Comparison of ENCODE assay signal across 8 mouse cellular contexts in genomic region chr19:10272746-10273145, GRCm38 (mm10). TPM values are rescaled to one million over a fixed set of nuclear protein-coding genes. Genes with fewer than 3 reads are reported as not detected.
DNase-seq lines count a peak whose midpoint lies in the region; ATAC-seq lines count a peak whose summit lies in the region.

No protein-coding gene starts in this region.

- H3K4me3 ChIP-seq in intestine, embryonic 15.5 days (replicated peaks), result no peak overlapping the region
- 0 out of 2 replicates have a peak overlapping the region, but pooled peaks have one; percentile 3 for H3K4me3 ChIP-seq in neural tube, embryonic 13.5 days

- no peaks in the 10 kb centered on the region for H3K9me3 ChIP-seq in intestine, embryonic 15.5 days
- no peaks in the 10 kb centered on the region for H3K9me3 ChIP-seq in neural tube, embryonic 13.5 days

- peak overlapping the region; percentile 51; the same call in 1 of the 2 replicates for H3K27ac ChIP-seq in intestine, embryonic 15.5 days
- H3K27ac ChIP-seq in neural tube, embryonic 13.5 days (replicated peaks), result peak overlapping the region; percentile 46

- no peaks in the 10 kb centered on the region for H3K27me3 ChIP-seq in intestine, embryonic 15.5 days (replicated peaks)
- peaks cover 89% of the 10 kb centered on the region for H3K27me3 ChIP-seq in neural tube, embryonic 13.5 days

- H3K36me3 ChIP-seq in intestine, embryonic 15.5 days, result no peaks in the 10 kb centered on the region
- H3K36me3 ChIP-seq in neural tube, embryonic 13.5 days, result no peaks in the 10 kb centered on the region

- DNase-seq in layer of hippocampus, adult 18-20 months (ENCODE audit: low spot score in 2 of 2), result peak; percentile 46 to 66
- DNase-seq in layer of hippocampus, adult 9-10 months (ENCODE audit: low spot score), result no peak
- DNase-seq in adipocyte (ENCODE audit: low spot score), result peak; percentile 36
- DNase-seq in gastrocnemius, postnatal 25 days, result peak; percentile 53
- DNase-seq in yolk sac, embryonic 10.5 days (ENCODE audit: low spot score), result peak; percentile 14
- DNase-seq in layer of hippocampus, postnatal 10 days (ENCODE audit: low spot score in 2 of 2), result no peak

- peak overlapping the region; percentile 53 for H3K4me2 ChIP-seq in intestine, embryonic 15.5 days (replicated peaks)
- peak overlapping the region; percentile 44 for H3K4me2 ChIP-seq in neural tube, embryonic 13.5 days

- ATAC-seq in intestine, embryonic 15.5 days, result no peak
- ATAC-seq in neural tube, embryonic 13.5 days (ENCODE audit: low read depth), result peak; percentile 60

- 23% methylated on average over 11 of the region's 11 CpGs for WGBS in intestine, embryonic 15.5 days
- 22% methylated on average over 11 of the region's 11 CpGs for WGBS in neural tube, embryonic 13.5 days

- peaks cover 44% of the 10 kb centered on the region for H3K4me1 ChIP-seq in intestine, embryonic 15.5 days (replicated peaks)
- H3K4me1 ChIP-seq in neural tube, embryonic 13.5 days (replicated peaks), result peaks cover 39% of the 10 kb centered on the region

- H3K9ac ChIP-seq in intestine, embryonic 15.5 days, result no peak overlapping the region
- peak overlapping the region; percentile 13 for H3K9ac ChIP-seq in neural tube, embryonic 13.5 days

RNA-seq across cellular contexts. Expression of gene Dagla, which starts 31.9 kb away (rescaled TPM):
- total RNA-seq in layer of hippocampus, adult 18-20 months (2021), result 100 to 1,000 TPM; 107 to 118 TPM
- 1 to 10 TPM; 4.0 to 6.7 TPM for total RNA-seq in gastrocnemius, postnatal 25 days (2021)
- polyA plus RNA-seq in intestine, embryonic 15.5 days (2015; fragmentation: Nextera tagmentation; extraction: Ambion mirVana), result 3.5 and 3.6 TPM in 2 replicates
- 6.3 and 6.4 TPM in 2 replicates for polyA plus RNA-seq in neural tube, embryonic 13.5 days (2015; fragmentation: Nextera tagmentation; extraction: Ambion mirVana)
- total RNA-seq in layer of hippocampus, postnatal 10 days (2021), result 100 to 1,000 TPM; 102 TPM

RNA-seq across cellular contexts. Expression of gene Myrf, which starts 32.2 kb away (rescaled TPM):
- 10 to 100 TPM; 31.9 to 33.9 TPM for total RNA-seq in layer of hippocampus, adult 18-20 months (2021)
- not detected for total RNA-seq in gastrocnemius, postnatal 25 days (2021)
- polyA plus RNA-seq in intestine, embryonic 15.5 days (2015; fragmentation: Nextera tagmentation; extraction: Ambion mirVana), result 12.0 and 14.4 TPM in 2 replicates
- 0.67 and 0.69 TPM in 2 replicates for polyA plus RNA-seq in neural tube, embryonic 13.5 days (2015; fragmentation: Nextera tagmentation; extraction: Ambion mirVana)
- total RNA-seq in layer of hippocampus, postnatal 10 days (2021), result 1 to 10 TPM; 8.0 to 9.5 TPM

Comparison
In these comparisons a context has a peak if more than half of its experiments do, and no peak if none do; other contexts are left out.
1. DNase-seq: peak in layer of hippocampus, adult 18-20 months (2 of 2), adipocyte (single experiment), gastrocnemius, postnatal 25 days (single experiment) and yolk sac, embryonic 10.5 days (single experiment); none in layer of hippocampus, adult 9-10 months (single experiment) and layer of hippocampus, postnatal 10 days (0 of 2).
2. RNA of gene Dagla, which starts 31.9 kb away (total RNA-seq): 107 to 118 TPM in layer of hippocampus, adult 18-20 months and 102 TPM in layer of hippocampus, postnatal 10 days; 4.0 to 6.7 TPM in gastrocnemius, postnatal 25 days; every median in the first group is over 10 times any median in the second.
3. RNA of gene Myrf, which starts 32.2 kb away (total RNA-seq): 31.9 to 33.9 TPM in layer of hippocampus, adult 18-20 months and 8.0 to 9.5 TPM in layer of hippocampus, postnatal 10 days; not detected in gastrocnemius, postnatal 25 days; every median in the first group is over 4 times any median in the second.